Mouse (Mus musculus) neural tube, embryonic 15.5 days (tissue): ENCODE measurements around the gene Sh3pxd2a. TPM values are rescaled to one million over a fixed set of nuclear protein-coding genes. Genes with fewer than 3 reads are reported as not detected.

ENCODE experiments used
- ATAC-seq: fragments of 200-750 bp; cut with Nextera tagmentation; 2 replicates; pipeline ENCODE4 v1.8.0; 2017; ENCODE audit warnings: mild to moderate bottlenecking, moderate TSS enrichment, moderate library complexity; ENCODE audit not compliant: low FRiP score
- H3K27ac ChIP-seq: fragments of 300-500 bp; sonication (generic); replicated peaks from 2 replicates; pipeline ENCODE4 v1.5.1; 2015; ENCODE audit warnings: mild to moderate bottlenecking, inconsistent platforms
- H3K27me3 ChIP-seq: fragments of 300-500 bp; sonication (generic); replicated peaks from 2 replicates; pipeline ENCODE4 v1.6.1; 2015; ENCODE audit warnings: inconsistent platforms
- H3K36me3 ChIP-seq: fragments of 300-500 bp; sonication (generic); 2 replicates; pipeline ENCODE4 v1.6.1; 2015; ENCODE audit warnings: inconsistent platforms
- H3K4me1 ChIP-seq: fragments of 300-500 bp; sonication (generic); 2 replicates; pipeline ENCODE4 v1.6.1; 2015; ENCODE audit warnings: inconsistent platforms
- H3K4me2 ChIP-seq: fragments of 300-500 bp; sonication (generic); 2 replicates; pipeline ENCODE4 v1.6.1; 2015; ENCODE audit warnings: inconsistent platforms, mild to moderate bottlenecking, moderate library complexity
- H3K4me3 ChIP-seq: fragments of 300-500 bp; sonication (generic); replicated peaks from 2 replicates; pipeline ENCODE4 v1.5.1; 2015; ENCODE audit warnings: mild to moderate bottlenecking, inconsistent platforms
- H3K9ac ChIP-seq: fragments of 300-500 bp; sonication (generic); replicated peaks from 2 replicates; pipeline ENCODE4 v1.6.1; 2015; ENCODE audit warnings: mild to moderate bottlenecking, inconsistent platforms
- H3K9me3 ChIP-seq: fragments of 300-500 bp; sonication (generic); replicated peaks from 2 replicates; pipeline ENCODE4 v1.6.1; 2016; ENCODE audit warnings: inconsistent platforms
- WGBS: fragments of 180-500 bp; shearing (Covaris S2); methylation state at CpG from one replicate; pipeline ENCODE4 v1.1.7; 2015; ENCODE audit warnings: mixed read lengths; 5-methylcytosine and 5-hydroxymethylcytosine counted together
- polyA plus RNA-seq: library from polyadenylated mRNA; unstranded; fragments of >200 nt; fragmentation: Nextera tagmentation; extraction: Ambion mirVana; gene quantifications from 2 replicates; pipeline ENCODE4 v1.2.1, GENCODE M21; 2015

Gene Sh3pxd2a
- polyA plus RNA-seq, 1 experiment from 2014 or later, result 2.2 TPM

DNA sequence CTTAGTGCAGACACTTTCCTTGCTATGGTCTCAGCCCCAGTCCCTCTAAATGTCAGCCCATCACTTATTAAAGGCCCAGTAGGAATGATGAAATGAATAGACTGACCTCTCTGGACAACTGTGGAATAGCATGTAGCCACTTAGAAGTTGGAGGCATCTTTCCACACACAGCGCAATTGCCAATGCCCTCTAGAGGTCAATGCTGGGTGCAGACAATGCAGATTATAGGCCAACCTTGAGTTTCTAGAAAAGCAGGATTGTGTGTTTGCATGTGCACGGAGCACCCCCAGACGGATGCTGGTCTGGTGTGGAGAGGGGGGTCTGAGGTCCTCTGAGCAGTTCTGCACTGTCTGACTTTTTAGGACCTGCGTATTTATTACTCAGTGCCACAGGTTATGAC lies 39.4 kb upstream of the Sh3pxd2a start:
- Histone ChIP-seq H3K4me3 (no peak overlapping the region), H3K27ac (no peak overlapping the region), H3K9ac (no peak overlapping the region), H3K4me1 (peaks cover 18% of the 10 kb centered on the region), H3K27me3 (no peaks in the 10 kb centered on the region), H3K36me3 (no peaks in the 10 kb centered on the region), H3K4me2 (no peak overlapping the region), H3K9me3 (no peaks in the 10 kb centered on the region)
- ATAC-seq, result no peak
- 74% methylated on average over 4 of the region's 4 CpGs for WGBS

DNA sequence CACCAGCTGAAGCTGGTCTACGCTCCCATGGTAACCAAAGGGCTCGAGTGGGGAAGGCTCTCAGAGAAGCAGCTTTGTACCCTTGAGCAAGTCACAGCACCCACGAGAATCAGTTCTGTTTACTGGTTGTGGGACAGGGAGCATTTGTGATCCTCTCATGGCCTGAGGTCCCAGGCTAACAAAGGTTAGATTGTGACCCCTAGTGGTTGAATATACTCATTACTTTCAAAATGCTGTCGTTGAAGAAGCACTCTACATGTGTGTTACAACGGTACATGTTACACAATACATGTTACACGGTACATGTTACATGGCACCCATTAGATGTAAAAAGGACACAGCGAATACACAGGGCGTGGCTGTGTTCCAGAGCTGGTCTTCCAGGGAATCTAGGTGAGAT lies 38.4 kb upstream of the Sh3pxd2a start:
- Histone ChIP-seq H3K9me3 (no peaks in the 10 kb centered on the region), H3K4me3 (no peak overlapping the region), H3K36me3 (no peaks in the 10 kb centered on the region), H3K4me2 (no peak overlapping the region), H3K9ac (no peak overlapping the region), H3K4me1 (peaks cover 12% of the 10 kb centered on the region; the same call in 1 of the 2 replicates), H3K27me3 (no peaks in the 10 kb centered on the region), H3K27ac (no peak overlapping the region)
- no peak for ATAC-seq
- 78% methylated on average over 8 of the region's 8 CpGs for WGBS

DNA sequence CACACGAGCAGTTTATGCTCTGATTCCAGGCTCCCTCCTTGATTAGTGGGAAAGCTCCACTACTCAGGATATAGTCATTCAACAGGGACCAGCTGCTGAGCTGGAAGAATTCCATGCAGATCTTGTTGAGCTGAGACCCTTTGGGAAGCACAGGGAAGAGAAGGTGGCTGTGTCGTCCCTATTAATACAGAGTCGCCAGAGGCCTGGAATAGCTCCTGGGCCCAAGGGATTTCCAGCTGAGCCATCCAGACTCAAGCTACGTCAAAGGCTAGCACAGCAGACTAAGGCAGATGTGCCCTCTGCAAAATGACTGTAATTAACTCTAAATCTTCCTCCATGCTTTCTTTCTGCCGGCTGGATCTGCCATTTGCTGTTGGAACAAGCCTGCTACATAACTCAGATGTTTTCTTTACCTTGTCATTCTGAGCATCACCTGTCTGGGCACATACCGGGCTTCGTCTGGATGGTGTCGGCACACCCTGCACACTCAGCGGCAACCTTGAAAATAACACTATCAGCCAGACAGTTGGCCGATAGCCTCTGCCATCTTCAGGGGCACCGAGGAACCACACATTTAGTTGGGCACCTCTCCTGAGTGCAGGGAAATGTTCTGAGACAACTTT lies 36.3 kb upstream of the Sh3pxd2a start:
- no peak overlapping the region for H3K4me3 ChIP-seq
- H3K4me2 ChIP-seq, result no peak overlapping the region
- H3K36me3 ChIP-seq, result no peaks in the 10 kb centered on the region
- no peak overlapping the region; the same call in 1 of the 2 replicates for H3K27ac ChIP-seq
- no peaks in the 10 kb centered on the region for H3K27me3 ChIP-seq
- 0 out of 2 replicates have a peak, but pooled peaks cover 8% of the 10 kb centered on the region for H3K4me1 ChIP-seq
- no peak for ATAC-seq
- no peaks in the 10 kb centered on the region for H3K9me3 ChIP-seq
- no peak overlapping the region for H3K9ac ChIP-seq
- 64% methylated on average over 11 of the region's 11 CpGs for WGBS

DNA sequence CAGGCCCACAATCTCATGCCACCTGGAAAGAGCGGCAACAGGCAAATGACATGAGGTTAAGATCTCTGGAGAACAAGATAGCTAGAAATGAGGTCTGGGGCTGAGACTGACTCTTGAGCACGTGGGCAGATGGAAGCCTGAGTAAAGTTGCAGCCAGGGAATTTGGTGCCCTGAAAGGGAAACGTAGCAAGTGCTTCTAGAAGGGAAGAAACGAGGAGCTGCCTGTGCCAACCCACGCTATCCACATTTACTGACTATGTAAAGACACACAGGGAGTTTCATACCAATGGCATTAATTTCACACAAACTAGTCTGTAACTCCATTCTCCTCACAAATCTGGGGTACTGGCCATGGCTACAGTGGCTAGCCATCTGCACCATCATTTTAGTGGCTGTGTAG lies 35.6 kb upstream of the Sh3pxd2a start:
- 0 out of 2 replicates have a peak, but pooled peaks cover 8% of the 10 kb centered on the region for H3K4me1 ChIP-seq
- H3K36me3 ChIP-seq, result no peaks in the 10 kb centered on the region
- H3K4me3 ChIP-seq, result no peak overlapping the region
- H3K9me3 ChIP-seq, result no peaks in the 10 kb centered on the region
- WGBS, result 85% methylated on average over 5 of the region's 5 CpGs
- H3K4me2 ChIP-seq, result no peak overlapping the region
- H3K27me3 ChIP-seq, result no peaks in the 10 kb centered on the region
- no peak for ATAC-seq
- no peak overlapping the region for H3K9ac ChIP-seq
- H3K27ac ChIP-seq, result no peak overlapping the region

DNA sequence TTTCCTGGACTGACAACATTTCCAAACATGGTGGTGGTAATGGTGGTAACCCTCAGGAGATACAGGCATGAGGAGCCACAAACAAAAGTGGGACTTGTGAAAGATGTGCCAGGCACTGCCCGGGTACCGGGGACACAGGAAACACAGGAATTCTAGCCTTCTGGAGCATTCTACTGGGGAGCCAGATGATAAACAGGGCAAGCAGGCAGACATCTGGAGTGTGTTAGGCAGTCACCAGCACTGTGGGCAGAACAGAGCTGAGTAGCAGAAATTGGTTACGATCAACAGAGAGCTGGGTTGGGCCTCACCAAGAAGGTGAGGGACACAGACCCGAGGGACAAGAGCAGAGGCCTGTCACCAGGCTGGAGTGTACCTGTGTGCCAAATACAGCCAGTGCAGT lies 34.7 kb upstream of the Sh3pxd2a start:
- H3K36me3 ChIP-seq, result no peaks in the 10 kb centered on the region
- H3K4me3 ChIP-seq, result no peak overlapping the region
- no peaks in the 10 kb centered on the region for H3K27me3 ChIP-seq
- no peak overlapping the region for H3K27ac ChIP-seq
- H3K4me2 ChIP-seq, result no peak overlapping the region
- 82% methylated on average over 4 of the region's 4 CpGs for WGBS
- H3K4me1 ChIP-seq, result peaks cover 10% of the 10 kb centered on the region; the same call in 1 of the 2 replicates
- no peak for ATAC-seq
- no peak overlapping the region for H3K9ac ChIP-seq
- H3K9me3 ChIP-seq, result no peaks in the 10 kb centered on the region

DNA sequence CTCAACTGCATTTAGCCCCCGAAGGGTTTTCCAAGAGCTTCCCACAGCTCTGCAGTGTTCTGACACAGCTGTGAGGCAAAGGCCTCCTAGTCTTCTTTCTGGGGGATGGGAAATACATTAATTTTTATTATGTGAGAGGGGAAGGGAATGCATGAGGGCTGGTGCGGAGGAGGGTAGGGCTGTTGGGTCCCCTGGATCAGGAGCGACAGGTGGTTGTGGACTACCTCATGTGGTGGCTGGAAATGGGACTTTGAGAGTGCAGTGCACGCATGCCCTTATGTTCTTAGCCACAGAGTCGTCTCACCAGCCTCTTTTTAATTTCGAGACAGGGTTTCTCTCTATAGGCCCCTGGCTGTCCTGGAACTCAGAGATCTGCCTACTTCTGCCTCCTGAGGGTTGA lies 33.5 kb upstream of the Sh3pxd2a start:
- Histone ChIP-seq H3K4me3 (no peak overlapping the region), H3K36me3 (no peaks in the 10 kb centered on the region), H3K4me2 (no peak overlapping the region), H3K27me3 (no peaks in the 10 kb centered on the region), H3K9me3 (no peaks in the 10 kb centered on the region), H3K4me1 (peaks cover 22% of the 10 kb centered on the region), H3K9ac (no peak overlapping the region), H3K27ac (no peak overlapping the region)
- WGBS, result 92% methylated on average over 6 of the region's 6 CpGs
- ATAC-seq, result no peak

DNA sequence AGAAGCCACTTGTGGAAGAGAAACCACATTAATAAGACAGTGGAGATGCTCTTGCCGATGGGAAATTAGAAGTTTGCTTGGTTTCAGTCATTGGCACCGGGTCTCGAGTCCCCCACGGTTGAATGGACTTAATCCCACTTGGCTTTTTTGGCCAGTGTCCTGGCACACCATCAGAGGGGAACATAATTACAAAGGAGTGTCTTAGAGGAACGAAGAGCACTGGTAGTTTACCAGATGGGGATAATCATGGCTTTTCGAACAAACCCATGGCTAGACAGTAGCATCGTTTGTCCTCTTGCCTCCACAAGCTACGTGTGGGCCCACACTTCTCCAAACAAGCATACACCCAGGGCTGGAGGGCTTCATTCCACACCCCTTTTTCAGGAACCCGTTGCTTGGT lies 33.1 kb upstream of the Sh3pxd2a start:
- no peak overlapping the region for H3K4me2 ChIP-seq
- peaks cover 27% of the 10 kb centered on the region for H3K4me1 ChIP-seq
- ATAC-seq, result no peak
- no peak overlapping the region for H3K4me3 ChIP-seq
- H3K9me3 ChIP-seq, result no peaks in the 10 kb centered on the region
- no peaks in the 10 kb centered on the region for H3K36me3 ChIP-seq
- no peak overlapping the region for H3K27ac ChIP-seq
- H3K27me3 ChIP-seq, result no peaks in the 10 kb centered on the region
- H3K9ac ChIP-seq, result no peak overlapping the region
- 83% methylated on average over 9 of the region's 9 CpGs for WGBS

DNA sequence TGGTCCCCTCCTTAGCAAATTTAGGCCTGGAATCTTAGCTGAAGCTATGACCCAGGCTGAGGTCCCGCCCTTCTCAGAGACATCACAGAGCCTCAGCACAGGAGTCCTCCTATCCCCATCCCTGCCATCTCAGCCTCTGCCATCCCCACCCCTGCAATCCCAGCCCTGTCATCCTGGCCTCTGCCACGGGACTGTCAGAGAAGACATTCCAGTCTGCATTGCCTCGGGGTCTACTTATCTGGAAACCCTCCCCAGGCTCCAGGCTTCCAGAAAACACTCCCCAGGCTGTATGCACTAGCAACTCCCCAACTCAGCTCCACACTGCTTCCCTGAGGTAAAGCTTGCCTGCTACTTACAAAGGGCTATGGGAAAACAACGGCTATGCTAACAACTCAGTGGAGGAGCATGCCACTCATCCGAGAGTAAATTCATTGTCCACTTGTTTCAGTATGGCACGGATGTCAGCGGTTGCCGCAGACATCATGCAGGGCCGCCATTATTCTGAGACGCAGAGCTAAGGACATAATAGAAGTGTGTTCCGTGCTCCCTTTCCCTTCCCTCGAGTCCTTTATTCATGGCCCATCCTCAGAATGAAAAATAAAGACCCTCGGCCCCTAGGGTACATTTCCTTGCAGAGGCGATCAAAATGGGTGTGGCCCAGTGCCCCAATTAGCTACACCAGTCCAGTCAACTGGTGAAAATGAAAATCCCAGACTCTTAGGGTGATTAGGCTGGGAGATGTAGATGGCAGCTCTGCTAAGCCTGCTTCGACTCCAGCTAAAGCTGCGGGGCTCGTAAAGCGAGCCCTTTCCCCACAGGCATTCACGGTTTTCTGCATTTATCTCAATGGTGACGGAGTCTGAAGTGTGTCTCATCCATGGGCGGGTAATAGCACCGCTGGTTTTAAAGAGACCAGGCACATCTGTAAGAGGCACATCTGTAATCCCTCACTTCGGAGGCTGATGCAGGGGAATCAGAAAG lies 29.1 kb upstream of the Sh3pxd2a start:
- H3K27me3 ChIP-seq, result no peaks in the 10 kb centered on the region
- H3K9ac ChIP-seq, result peak overlapping the region; percentile 12; the same call in 1 of the 2 replicates
- peak overlapping the region; percentile 66 for H3K27ac ChIP-seq
- peak; percentile 57 for ATAC-seq
- peaks cover 21% of the 10 kb centered on the region for H3K4me1 ChIP-seq
- peak overlapping the region; percentile 46 for H3K4me2 ChIP-seq
- H3K4me3 ChIP-seq, result no peak overlapping the region
- H3K36me3 ChIP-seq, result no peaks in the 10 kb centered on the region
- WGBS, result 23% methylated on average over 23 of the region's 23 CpGs
- H3K9me3 ChIP-seq, result no peaks in the 10 kb centered on the region

DNA sequence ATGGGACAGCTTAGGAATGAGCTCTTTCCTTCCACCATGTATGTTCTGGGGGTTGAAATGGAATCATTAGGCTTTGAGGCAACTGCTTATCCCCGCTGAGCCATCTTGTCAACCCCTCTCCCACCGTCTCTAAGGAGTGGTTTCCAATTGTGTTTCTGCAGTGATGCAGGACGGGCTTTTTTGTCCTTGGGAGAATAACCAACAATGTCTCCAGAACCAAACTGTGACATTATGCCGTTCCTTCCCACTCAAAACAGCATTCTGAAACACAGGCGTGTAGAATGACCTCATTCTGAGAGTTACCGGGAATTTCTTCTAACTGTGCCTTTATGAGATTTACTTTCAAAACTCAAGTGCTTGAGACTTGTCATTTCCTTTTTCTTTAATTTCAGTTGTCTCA lies 28.2 kb upstream of the Sh3pxd2a start:
- WGBS, result 29% methylated on average over 6 of the region's 6 CpGs
- no peak for ATAC-seq
- Histone ChIP-seq H3K36me3 (no peaks in the 10 kb centered on the region), H3K9me3 (no peaks in the 10 kb centered on the region), H3K27ac (no peak overlapping the region), H3K4me3 (no peak overlapping the region), H3K4me2 (no peak overlapping the region), H3K9ac (no peak overlapping the region), H3K27me3 (no peaks in the 10 kb centered on the region), H3K4me1 (peaks cover 21% of the 10 kb centered on the region)

DNA sequence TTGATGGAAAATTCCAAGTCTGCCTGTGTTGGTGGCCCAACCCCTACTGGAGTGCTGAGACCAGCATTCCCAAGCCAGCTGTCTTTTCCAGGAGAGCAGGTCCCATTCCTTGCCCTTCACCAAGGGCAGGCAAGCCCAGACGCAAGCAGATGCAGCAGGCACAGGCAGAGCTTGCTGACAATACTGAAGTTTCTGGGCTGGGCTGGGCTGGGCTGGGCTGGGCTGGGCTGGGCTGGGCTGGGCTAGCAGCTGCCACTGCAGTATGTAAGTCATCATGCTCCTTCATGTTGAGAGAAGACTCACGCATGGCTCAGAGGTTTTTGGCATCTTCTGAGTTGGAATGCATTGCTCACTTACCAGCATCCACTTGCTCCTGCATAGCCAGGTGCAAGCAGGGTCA lies 27.7 kb upstream of the Sh3pxd2a start:
- no peak overlapping the region for H3K9ac ChIP-seq
- no peak overlapping the region for H3K27ac ChIP-seq
- no peaks in the 10 kb centered on the region for H3K9me3 ChIP-seq
- H3K4me3 ChIP-seq, result no peak overlapping the region
- H3K4me1 ChIP-seq, result peaks cover 21% of the 10 kb centered on the region
- WGBS, result 69% methylated on average over 2 of the region's 2 CpGs
- no peaks in the 10 kb centered on the region for H3K27me3 ChIP-seq
- ATAC-seq, result no peak
- no peaks in the 10 kb centered on the region for H3K36me3 ChIP-seq
- no peak overlapping the region for H3K4me2 ChIP-seq

DNA sequence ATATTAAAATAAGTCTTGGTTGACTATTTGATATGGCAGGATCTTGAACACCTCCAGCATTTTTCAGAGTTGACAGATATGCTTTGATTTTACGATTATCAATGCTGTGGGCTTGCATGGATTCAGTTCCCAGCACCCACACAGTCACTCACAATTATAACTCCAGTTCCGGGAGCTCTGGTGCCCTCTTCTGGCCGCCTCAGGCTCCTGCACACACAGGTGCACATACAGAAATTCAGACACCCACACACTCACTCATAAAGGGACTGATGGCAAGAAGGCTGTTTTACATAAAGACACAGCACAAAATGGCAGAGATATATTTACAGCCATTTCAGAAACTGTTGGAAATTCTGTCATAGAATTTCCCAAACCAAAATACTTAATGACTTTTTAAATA lies 25.0 kb upstream of the Sh3pxd2a start:
- Histone ChIP-seq H3K27me3 (no peaks in the 10 kb centered on the region), H3K36me3 (no peaks in the 10 kb centered on the region), H3K4me2 (no peak overlapping the region), H3K4me3 (no peak overlapping the region), H3K27ac (no peak overlapping the region), H3K9me3 (no peaks in the 10 kb centered on the region), H3K9ac (no peak overlapping the region), H3K4me1 (peaks cover 29% of the 10 kb centered on the region)
- no peak for ATAC-seq
- WGBS, result 90% methylated on average over 3 of the region's 3 CpGs

DNA sequence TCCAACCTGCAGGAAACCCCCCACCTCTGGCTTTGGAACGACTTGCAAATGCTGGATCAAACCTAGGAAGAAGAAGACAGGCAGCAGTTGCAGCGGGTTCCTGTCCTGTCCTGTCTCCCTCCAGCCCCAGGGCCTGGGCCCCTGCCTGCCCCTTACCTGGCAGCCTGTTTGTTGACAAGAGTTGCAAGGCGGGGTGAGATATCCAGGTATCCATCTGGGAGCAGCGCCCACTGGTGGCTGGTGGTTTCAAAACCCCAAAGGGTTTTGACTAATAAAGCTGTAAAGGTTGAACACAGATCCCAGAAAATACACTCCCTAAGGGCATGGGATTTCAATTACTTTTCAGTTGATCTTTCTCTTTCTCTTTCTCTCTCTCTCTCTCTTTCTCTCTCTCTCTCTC lies 24.0 kb upstream of the Sh3pxd2a start:
- H3K27ac ChIP-seq, result no peak overlapping the region
- no peak for ATAC-seq
- H3K27me3 ChIP-seq, result no peaks in the 10 kb centered on the region

More for the DNA sequence above, 24.0 kb upstream of the Sh3pxd2a start:
- Histone ChIP-seq H3K36me3 (no peaks in the 10 kb centered on the region), H3K9ac (no peak overlapping the region), H3K4me1 (peaks cover 25% of the 10 kb centered on the region), H3K9me3 (no peaks in the 10 kb centered on the region), H3K4me3 (no peak overlapping the region), H3K4me2 (no peak overlapping the region)
- WGBS, result 40% methylated on average over 4 of the region's 4 CpGs
